Mouse (Mus musculus) 3134 (cell line): ENCODE data around the gene Chst4.
"Not testable (repeated sequence)": the region's sequence is repeated elsewhere in the genome, so short reads cannot be mapped to it uniquely, and the experiment has no call there.

ENCODE experiments used
- DNase-seq: peaks from one replicate; pipeline ENCODE4 v3.0.0-alpha.2; 2011; ENCODE audit warnings: low spot score; ENCODE audit not compliant: insufficient read length; ENCODE audit errors: extremely low read depth

Chst4 gene

DNA sequence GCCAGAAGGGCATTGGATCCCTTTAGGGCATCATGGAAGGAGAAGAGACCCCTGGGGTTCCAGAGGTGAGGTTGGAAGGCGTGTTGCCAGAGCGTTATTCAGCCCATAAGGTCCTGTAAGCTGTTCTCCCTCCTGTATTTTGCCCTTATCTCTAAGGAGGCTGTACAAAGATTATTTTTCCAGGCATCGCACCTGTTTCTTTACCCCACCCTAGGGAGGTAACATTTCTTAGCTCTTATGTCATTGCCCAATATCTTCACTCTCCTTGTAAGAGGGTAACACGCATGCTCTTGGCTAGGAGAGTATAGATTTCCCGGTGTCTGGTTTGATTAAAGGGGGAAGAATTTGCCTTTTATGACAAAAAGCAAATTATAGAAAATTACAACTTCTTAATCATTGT, at the start of gene Chst4:
Chst4 (minus strand) TSS at position 82 of the 400 bp plus-strand sequence.
- DNase-seq, result no peak

DNA sequence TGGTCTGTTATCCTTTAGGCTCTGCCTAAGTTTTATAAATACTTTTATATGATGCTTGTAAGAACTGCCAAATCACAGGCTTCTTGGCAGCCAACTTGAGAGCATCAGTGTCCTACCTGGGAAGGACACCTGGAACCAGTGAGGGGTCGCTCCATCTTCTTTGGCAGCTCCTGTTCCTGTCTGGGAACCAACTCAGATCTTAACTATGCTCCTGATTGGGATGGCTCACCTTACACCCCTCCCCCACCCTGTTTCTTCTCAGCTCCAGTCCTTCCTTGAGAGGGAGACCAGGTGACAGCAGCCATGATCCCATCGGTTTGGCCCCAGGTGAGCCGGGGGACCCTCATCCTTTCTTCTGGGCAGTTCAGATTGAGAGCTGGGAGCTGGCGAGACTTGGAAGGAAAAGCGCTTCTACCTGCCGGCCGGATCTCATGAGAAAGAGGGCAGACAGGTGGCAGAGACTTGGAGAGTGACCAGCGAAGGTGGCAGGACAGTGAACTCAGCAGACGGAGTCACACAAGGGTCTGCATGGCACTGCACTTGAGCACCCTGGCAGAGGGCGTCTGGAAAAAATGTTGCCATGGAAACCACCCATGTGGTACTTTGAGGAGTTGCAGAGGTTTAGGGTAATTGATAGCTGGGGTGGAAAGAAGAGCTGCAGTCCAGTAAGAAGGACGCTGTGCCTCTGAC, 43.0 kb upstream of the Chst4 start:
- DNase-seq, result no peak

DNA sequence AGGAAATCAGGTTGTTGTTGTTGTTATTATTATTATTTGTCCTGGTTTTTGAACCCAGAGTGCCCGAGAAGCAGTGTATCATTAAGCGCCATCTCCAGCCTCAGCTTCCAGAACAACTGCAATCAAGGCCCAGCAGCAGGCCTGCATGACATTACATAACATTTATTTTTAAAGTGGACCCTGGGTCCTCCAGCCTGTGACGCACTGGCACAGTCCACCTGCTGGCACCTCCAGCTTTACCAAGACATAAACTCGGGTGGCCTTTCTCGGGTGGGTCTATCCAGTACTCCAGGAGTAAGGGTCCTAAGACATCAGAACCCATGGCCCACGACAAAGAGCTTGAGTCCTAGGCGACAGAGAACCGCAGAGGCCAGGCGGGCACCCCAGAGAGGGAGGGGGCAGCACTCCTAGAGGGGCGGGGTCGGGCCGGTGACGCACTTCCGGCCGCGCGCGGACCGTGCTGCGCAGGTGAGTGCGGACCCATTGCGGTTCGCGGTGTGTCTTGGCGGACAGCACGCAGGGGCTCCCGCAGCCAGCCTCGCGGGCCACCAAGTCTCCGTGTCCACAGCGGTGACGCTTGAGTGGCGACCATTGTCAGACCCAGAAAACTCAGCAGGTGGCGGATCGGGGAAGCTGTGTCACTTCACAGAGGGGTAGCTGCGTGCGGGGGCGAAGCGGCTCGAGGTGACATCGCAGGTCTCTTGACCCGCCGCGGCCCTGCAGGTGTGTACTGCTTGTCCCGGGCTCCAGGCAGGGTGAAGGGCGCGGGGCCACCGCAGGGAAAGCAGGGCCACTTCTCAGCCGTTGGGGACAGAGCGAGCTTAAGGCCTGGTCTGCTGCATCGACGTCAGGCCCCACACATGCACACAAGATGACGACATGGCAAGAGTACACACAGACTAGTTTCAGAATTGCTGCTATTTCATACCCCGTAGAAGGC, 40.0 kb upstream of the Chst4 start, which contains the start of gene Zfp612:
Zfp612 (plus strand) TSS at position 465 of the 940 bp plus-strand sequence.
- DNase-seq, result no peak

DNA sequence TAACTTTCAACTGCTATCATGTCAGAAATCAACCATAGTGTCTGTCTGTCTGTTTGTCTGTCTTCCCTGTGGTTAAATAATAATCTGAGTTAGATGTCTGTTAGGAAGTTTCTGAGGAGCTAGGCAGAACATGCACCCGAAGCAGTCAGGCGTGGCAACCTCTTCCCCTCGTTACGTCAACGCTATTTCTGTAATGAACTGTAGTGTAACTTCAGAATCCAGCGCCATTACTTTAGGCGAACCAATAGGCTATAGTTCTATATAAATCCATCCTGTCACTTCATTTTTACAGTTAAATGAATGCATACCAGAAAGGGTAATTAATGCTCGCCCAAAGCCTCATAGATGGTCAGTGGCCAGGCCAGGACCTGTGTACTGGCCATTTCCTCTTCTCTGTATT, 35.0 kb upstream of the Chst4 start:
- no peak for DNase-seq

DNA sequence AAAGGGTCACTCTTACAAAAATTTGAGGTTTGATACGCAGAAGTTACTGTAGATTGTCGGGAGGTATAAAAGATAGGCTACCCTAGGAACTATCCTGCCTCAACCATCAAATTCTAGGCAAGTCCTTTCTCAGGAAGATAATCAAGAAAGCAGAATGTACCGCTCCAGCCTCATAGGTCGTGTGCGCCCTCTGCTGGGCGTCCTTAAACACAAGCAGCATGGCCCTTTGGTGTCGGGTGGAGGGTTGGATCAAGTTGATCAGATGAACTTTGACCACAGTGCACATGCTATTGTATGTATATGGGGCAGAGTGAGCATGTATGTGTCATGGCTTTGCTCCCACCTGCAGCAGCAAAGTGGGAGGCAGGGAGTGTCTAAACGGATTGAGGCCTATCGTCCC, 32.1 kb upstream of the Chst4 start:
- DNase-seq, result no peak

DNA sequence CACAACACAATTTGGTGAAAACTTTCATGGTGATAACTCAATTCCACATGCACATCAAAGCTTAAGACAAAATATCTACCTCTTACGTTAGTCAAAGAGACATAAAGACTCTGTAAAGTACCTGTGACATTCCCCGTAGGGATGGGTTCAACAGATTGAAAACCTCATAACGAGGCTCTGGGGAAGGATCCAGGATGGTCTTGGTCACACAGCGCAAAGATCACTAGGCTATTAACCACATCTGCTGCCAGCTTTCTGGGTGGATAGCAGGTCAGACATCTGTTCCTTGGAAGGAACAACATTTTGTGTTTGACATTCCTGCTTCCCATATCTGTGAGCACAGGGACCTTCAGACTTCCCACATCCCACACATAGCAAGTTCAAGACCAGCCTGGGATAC, 30.2 kb upstream of the Chst4 start:
- DNase-seq, result no peak

DNA sequence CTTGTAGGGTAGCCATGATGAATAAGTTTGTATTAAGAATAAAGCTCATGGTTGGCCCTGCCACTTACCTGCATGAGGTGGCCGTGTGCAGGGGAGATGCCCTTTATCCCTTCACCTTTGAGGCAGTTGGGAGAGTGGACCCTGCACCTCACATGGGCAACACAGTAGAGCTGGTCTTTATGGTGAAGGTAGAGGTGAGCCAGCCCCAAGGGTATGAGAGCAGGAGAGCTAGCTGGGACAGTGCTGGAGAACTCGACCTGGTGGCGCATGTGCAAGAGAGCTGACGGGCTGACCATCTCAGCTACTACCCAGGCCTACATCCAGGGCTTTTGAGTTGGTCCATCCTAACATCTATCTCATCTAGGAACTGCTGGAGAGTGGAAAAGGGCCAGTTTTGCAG, 26.1 kb upstream of the Chst4 start:
- no peak for DNase-seq

DNA sequence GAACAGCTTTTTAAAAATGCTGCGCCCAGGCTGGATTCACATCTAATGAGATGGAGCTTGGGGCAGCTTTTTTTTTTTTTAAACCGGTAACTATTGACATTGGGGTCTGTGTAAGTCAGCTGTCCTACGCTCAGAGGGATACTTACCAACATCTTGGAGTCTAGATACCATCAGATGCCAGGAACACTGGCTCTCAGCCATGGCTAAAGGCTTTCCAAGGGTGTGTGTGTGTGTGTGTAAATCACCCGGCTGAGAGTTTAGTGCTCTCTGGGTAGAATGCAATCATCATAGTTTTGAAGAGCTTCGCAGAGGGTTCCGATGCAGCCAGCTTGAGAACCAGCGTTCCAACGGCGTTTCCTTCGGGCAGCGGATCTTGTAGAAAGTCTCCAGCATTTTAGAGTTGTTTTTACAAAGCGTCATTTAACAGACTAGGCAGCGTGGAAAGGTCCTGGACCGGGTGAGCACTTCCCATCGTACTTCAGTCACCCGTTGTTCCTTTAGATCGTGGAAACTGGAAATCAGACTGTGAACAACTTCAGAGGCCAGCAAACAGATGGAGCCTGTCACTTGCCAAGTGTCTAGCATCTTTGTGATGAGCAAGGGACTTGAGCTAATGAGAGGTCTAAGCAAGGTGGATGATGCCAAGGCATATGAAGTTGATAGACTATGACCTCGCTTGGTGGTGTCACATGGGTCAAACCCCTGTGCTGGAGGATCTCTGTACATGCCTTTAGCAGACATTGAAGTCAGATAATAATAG, 25.2 kb upstream of the Chst4 start:
- no peak for DNase-seq

DNA sequence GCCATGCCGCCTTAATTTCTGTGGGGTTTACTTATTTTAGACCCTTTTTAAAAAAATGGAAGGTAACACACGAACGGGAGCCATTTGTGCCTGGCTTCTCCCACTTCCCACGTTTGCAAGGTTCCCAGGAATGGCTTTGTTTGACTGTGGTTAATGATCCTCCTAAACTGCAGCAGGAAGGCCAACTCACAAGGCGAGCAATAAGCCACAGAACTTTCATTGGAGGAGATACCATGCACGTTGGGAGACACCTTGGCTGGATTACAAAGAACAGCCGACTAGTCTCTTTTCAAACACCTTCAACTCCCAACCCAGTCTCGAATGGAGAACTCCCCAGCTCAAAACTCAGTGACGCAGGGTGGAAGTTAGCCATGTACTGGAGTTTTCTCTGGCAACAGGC, 24.6 kb upstream of the Chst4 start:
- no peak for DNase-seq

DNA sequence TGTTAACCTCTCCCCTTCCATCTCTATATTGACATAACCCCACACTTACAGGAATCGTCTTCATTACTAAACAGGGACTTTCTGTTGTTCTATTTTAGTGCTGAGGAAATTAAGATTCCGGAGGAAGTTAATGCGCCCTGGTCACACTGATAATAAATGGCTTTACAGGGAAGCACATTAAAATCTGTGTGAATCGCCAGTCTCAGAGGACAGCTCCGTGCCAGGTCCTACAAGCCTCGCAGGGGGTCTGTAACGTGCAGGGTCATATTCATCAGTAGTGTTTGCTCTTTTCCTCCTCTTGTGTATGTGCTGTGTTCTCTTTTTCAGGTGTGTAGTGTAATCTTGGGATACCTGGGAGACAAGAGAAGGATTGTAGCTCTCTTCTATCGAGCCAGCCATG, 18.7 kb upstream of the Chst4 start:
- no peak for DNase-seq

DNA sequence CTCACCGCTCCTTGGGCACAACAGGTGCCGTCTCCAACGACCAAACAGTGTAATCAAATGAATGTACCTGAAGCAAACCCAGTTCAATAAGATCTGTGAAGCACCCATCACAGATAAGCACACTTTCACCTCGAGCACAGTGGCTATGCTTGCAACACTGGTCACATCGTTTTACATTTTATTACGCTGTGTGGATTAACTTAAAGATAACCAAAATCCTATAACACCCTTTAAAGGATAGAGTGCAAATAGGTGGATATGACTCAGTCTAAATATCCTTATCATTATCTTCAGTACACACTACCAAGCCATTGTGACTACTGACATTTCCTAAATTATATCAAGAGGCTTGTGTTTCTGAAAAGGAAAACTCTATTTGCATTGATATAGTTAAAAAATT, 11.7 kb upstream of the Chst4 start:
- no peak for DNase-seq

DNA sequence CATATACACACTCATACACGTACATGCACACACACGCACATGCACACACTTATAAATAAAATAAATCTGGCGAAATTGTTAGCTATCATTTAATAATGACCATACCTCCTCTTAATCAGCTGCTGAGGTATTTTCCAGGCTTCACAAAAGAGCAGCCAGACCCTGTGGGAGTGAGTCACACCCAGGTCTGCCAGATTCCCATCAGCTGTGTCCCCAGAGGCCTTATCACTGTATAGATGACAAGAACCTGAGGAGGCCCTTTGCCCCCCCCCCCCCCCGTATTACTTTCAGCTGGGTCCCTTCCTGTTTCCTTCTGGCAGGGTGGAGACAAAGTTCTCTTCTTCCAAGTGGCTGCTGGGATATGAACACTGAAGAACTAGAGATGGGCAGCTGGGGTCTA, 969 bp upstream of the Chst4 start:
- no peak for DNase-seq

DNA sequence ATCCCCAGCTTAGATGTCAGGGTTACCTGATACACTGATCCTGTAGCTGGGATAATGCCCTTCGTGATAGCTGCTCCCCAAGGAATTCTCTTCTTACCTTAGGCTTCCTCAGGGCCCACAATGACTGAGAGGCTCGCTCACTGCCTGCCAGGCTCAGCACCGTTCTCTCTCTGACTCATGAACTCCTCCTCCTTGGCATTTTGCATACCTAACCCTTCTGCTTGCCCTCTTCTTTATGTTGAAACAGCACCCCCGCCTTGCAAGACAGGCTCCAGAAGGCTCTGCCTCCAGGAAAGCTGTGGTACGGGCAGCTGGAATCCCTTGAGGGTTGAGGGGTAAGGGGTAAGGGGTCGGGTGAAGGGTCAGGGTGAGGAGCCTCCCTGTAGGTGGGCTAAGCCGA, 324 bp downstream of the Chst4 start:
- no peak for DNase-seq

DNA sequence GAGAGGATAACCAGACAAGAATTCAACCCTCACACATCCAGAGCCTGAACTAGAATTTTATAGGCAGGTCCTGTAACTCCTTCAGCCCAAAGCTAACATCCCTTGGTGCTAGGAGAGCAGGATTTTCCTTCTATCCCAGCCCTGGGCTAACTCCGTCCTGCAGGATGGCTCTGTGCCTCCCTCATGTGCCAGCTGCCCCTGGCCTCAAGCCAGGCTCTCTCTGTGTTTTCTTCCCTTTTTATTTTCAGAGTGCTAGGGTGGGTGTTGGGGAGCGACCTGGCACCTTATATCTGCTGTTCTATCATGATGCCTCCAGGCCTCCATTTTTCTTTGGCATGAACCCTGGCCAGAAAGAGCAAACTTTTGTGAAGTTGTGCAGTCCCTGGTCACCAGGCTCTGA, 3.4 kb downstream of the Chst4 start:
- DNase-seq, result no peak

DNA sequence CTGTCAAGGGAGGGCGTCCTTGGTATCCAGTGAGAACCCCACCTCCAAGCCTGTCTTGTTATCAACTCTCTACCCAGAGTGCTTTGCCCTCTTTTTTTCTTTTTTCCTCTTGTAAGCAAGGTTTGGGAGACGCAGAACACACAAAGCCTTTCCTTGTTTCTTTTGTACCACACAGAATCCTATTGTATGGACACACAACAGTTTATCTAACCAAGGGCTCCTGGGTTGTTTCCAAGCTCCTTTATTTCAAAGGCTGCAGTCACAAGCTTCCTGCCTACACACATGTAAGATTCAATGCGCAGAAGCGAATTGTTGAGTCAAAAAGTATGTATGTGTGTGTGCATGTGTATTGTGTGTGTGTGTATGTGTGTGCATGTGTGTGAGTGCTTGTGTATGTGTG, 5.2 kb downstream of the Chst4 start:
- DNase-seq, result no peak

DNA sequence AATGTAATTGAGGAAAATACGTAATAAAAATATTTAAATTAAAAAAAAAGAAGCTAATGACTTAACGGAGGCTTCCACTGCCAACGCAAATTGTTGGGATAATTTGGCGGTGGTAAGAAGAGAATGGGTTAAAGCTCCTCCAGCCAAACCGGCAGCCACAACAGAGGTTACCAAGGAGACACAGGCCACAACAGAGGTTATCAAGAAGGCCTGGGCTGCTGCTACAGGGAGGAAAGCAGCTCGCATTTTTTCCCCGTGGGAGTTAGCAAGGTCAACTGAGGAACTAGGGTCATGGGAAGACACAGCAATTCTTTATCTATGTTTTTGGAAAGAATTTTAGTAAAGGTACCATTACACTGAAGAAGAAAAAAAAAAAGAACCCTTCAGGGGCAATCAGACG, 5.8 kb downstream of the Chst4 start:
- DNase-seq, result not testable (repeated sequence)

DNA sequence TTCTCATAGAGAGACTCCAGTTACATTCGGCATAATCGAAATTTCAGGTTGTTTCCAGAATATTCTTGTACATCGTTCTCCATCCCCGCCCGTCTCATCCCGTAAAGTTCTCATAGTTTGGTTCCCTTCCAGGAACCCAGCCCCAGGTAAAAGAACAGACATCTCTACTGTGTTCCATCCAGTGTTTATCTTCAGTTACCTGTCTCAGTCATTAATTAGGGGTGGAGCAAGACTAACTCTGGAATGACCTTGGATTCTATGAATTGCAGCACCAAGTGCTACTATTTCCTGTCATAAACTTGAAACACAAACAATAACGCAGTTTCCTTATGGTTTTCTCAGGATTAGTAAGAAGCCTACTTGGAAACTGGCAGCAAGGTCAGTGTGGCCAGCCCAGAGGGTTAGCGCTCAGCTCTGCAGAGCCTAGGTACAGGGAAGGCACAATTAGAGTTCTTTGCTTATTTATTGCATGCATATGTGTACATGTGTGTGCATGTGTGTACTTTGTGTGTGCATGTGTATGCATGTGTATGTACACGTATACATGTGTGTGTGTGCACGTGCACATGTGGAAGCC, 16.7 kb downstream of the Chst4 start:
- no peak for DNase-seq

DNA sequence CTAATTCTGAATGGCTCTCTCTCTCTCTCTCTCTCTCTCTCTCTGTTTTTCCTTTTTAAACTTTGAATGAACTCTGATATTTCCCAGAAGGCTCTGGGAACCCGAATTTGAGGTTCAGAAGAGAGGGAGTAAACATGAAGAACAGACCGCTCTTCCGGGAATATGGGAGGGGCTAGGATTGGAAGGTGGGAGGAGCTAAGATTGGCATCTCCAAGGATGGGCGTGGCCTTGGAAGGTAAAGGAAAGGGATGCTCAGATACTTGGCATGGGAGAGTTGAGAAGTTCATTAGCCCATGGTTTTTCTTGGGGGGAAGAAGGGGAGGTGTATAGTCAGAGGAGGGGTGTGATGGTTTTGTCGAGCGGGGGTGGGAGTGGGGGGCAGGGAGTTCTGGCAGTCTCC, 17.5 kb downstream of the Chst4 start:
- DNase-seq, result no peak

DNA sequence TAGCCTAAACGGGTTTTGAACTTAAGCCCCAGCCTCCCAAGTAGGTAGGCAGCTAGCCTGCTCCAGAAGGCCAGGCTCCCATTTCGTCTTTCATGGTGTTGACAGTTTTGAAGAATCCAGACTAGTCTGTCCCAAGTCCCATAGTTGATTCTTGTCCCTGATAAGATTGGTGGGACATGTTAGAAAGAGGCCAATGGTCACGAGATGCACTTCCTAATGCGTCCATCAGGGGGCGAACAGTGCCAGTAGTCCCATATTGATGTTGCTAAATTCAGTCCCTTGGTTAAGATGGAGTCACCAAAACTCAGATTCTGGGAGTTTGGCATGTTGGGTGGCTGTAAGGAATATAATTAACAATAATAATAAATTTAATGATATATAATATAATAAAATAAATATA, 28.7 kb downstream of the Chst4 start:
- no peak for DNase-seq

DNA sequence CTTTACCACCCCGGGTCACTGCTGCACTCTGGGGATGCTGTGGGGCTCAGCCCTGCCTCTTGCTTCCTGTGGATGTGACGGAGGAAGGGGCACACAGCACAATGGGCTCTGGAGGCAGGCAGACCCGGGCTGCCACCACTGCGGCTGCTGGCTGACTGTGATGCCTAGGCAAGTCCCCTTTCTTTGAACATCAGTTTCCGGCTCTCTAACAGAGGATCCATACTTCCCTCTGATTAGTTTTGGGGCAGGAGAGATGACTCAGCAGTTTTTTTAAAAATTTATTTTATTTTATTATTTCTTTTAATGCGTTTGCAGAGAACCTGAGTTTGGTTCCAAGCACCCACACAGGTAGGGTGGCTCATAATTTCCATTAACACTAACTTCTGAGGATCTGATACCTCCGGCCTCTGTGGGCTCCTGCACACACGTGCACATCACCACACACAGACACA, 30.5 kb downstream of the Chst4 start:
- no peak for DNase-seq
